Comparison of ENCODE assay signal across 28 mouse cellular contexts in the genomic region with DNA sequence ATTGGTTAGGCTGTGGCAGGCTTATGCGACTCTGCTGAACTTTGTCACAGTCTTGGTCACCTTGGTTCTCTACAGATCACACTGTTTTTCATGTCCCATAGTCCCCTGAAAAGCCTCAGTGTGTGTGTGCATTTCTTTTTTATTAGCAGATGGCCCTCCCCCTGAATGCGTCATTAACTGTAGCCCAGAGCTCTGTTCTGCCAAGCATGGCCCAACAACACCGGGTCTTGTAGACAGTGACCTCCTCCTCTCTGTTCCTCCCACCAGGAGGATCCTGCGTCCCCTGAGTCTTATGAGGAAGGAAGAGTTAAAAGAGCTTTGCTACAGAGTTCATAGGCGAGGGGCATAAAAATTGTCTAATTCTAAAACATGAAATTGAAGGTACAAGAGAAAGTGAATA.
DNase-seq lines count a peak whose midpoint lies in the region; ATAC-seq and TF ChIP-seq lines count a peak whose summit lies in the region.
"Had no signal": no experiment of that assay in that cellular context is flagged by ENCODE, and none has a peak within 500 bp of the region (broad histone marks: within the 10 kb centered on the region; RNA-seq: fewer than 3 reads in every experiment).

No protein-coding gene starts in this region.

- H3K4me1 ChIP-seq in kidney, embryonic 14.5 days (ENCODE audit: control insufficient read depth, insufficient read depth, low read length), result peaks cover 9% of the 10 kb centered on the region
- 0 out of 2 replicates have a peak, but pooled peaks cover 3% of the 10 kb centered on the region for H3K4me1 ChIP-seq in liver, postnatal 0 days (ENCODE audit: insufficient read depth)
- H3K4me1 ChIP-seq in intestine, embryonic 16.5 days (ENCODE audit: control insufficient read depth, insufficient read depth, low read length), result peaks cover 5% of the 10 kb centered on the region; the same call in 1 of the 2 replicates
- peaks cover 10% of the 10 kb centered on the region; the same call in 1 of the 2 replicates for H3K4me1 ChIP-seq in small intestine, adult 2 months (ENCODE audit: control insufficient read depth, insufficient read depth, insufficient read length, low read length)
- no peaks in the 10 kb centered on the region for H3K4me1 ChIP-seq in lung, postnatal 0 days (ENCODE audit: insufficient read depth, low read depth, low read length)
- H3K4me1 ChIP-seq: hindbrain, embryonic 13.5 days; megakaryocyte, embryonic 14.5 days had no signal

- H3K9me3 ChIP-seq in kidney, embryonic 14.5 days (ENCODE audit: control insufficient read depth, low read length), result no peaks in the 10 kb centered on the region
- H3K9me3 ChIP-seq in liver, postnatal 0 days (ENCODE audit: low read length), result no peaks in the 10 kb centered on the region
- H3K9me3 ChIP-seq in intestine, embryonic 16.5 days (ENCODE audit: control insufficient read depth, low read length), result no peaks in the 10 kb centered on the region
- H3K9me3 ChIP-seq in lung, postnatal 0 days (ENCODE audit: low read length), result no peaks in the 10 kb centered on the region
- H3K9me3 ChIP-seq: embryonic facial prominence, embryonic 10.5 days; embryonic facial prominence, embryonic 15.5 days; hindbrain, embryonic 13.5 days; limb, embryonic 12.5 days; megakaryocyte, embryonic 14.5 days had no signal

- peak; percentile 61; the same call in 1 of the 2 replicates for ATAC-seq in kidney, embryonic 14.5 days (ENCODE audit: low FRiP score, low TSS enrichment)
- peak; percentile 30; the same call in 1 of the 2 replicates for ATAC-seq in liver, postnatal 0 days
- peak; percentile 49 for ATAC-seq in intestine, embryonic 16.5 days
- no peak for ATAC-seq in lung, postnatal 0 days
- ATAC-seq: CD4-positive, CD25-positive, alpha-beta regulatory T cell, adult 4 months; forebrain, embryonic 14.5 days; midbrain, embryonic 16.5 days had no signal

- no peak overlapping the region for H3K4me2 ChIP-seq in kidney, embryonic 14.5 days (replicated peaks; ENCODE audit: low read depth, low read length)
- H3K4me2 ChIP-seq in liver, postnatal 0 days (ENCODE audit: low read depth, low read length), result no peak overlapping the region
- H3K4me2 ChIP-seq in intestine, embryonic 16.5 days (ENCODE audit: low read depth, low read length), result no peak overlapping the region
- no peak overlapping the region for H3K4me2 ChIP-seq in lung, postnatal 0 days (replicated peaks; ENCODE audit: low read depth, low read length)
- H3K4me2 ChIP-seq: embryonic facial prominence, embryonic 15.5 days; heart, embryonic 11.5 days; hindbrain, embryonic 13.5 days; limb, embryonic 12.5 days; liver, embryonic 11.5 days had no signal

- DNase-seq in kidney, postnatal 10 days, result no peak
- DNase-seq in liver, postnatal 0 days, result no peak
- DNase-seq in liver, result no peak
- no peak for DNase-seq in lung, postnatal 0 days (ENCODE audit: low spot score)
- DNase-seq: adrenal gland, postnatal 36 days; cerebellum, adult 18-20 months; cerebellum, postnatal 25 days; gastrocnemius, postnatal 25 days; heart, adult 11 months; heart, postnatal 4 days; lung, postnatal 4 days; right cerebral cortex, postnatal 25 days; spleen, adult 18-20 months; thymus, adult 2 months; thymus, postnatal 36 days had no signal

- no peaks in the 10 kb centered on the region for H3K36me3 ChIP-seq in kidney, embryonic 14.5 days (ENCODE audit: control insufficient read depth, insufficient read depth, low read length)
- H3K36me3 ChIP-seq in liver, postnatal 0 days (replicated peaks; ENCODE audit: insufficient read depth, low read length), result no peaks in the 10 kb centered on the region
- H3K36me3 ChIP-seq in intestine, embryonic 16.5 days (ENCODE audit: control insufficient read depth, insufficient read depth, low read length), result no peaks in the 10 kb centered on the region
- no peaks in the 10 kb centered on the region for H3K36me3 ChIP-seq in small intestine, adult 2 months (ENCODE audit: control insufficient read depth, insufficient read depth, low read length)
- no peaks in the 10 kb centered on the region for H3K36me3 ChIP-seq in lung, postnatal 0 days (ENCODE audit: insufficient read depth, low read length)
- H3K36me3 ChIP-seq: embryonic facial prominence, embryonic 10.5 days; embryonic facial prominence, embryonic 15.5 days; hindbrain, embryonic 13.5 days; limb, embryonic 12.5 days had no signal

- no peak for TF ChIP-seq CTCF in liver, postnatal 0 days (IDR thresholded peaks at IDR 0.05; ENCODE audit: low read depth)
- TF ChIP-seq CTCF in small intestine, adult 2 months (IDR thresholded peaks at IDR 0.05; ENCODE audit: extremely low read depth, insufficient read length, insufficient replicate concordance, low read depth, low read length), result no peak
- no peak for TF ChIP-seq CTCF in lung, postnatal 0 days (IDR thresholded peaks at IDR 0.05)

- peak overlapping the region; percentile 26; the same call in 1 of the 2 replicates for H3K27ac ChIP-seq in kidney, embryonic 14.5 days (ENCODE audit: low read depth, low read length)
- H3K27ac ChIP-seq in liver, postnatal 0 days (ENCODE audit: low read depth), result peak overlapping the region; percentile 77; the same call in 1 of the 2 replicates
- H3K27ac ChIP-seq in intestine, embryonic 16.5 days (ENCODE audit: low read length), result peak overlapping the region; percentile 88
- H3K27ac ChIP-seq in small intestine, adult 2 months (ENCODE audit: insufficient read depth, low read depth, low read length), result peak overlapping the region; percentile 93
- no peak overlapping the region for H3K27ac ChIP-seq in lung, postnatal 0 days (ENCODE audit: low read length)
- H3K27ac ChIP-seq: embryonic facial prominence, embryonic 10.5 days; embryonic facial prominence, embryonic 15.5 days; hindbrain, embryonic 13.5 days; limb, embryonic 12.5 days had no signal

- TF ChIP-seq EP300 in liver, postnatal 0 days (IDR thresholded peaks at IDR 0.05; ENCODE audit: low read depth), result no peak
- no peak for TF ChIP-seq EP300 in lung, postnatal 0 days (IDR thresholded peaks at IDR 0.05)

- no peak for TF ChIP-seq POLR2A in small intestine, adult 2 months (IDR thresholded peaks at IDR 0.05; ENCODE audit: low read depth, low read length)

- WGBS in kidney, embryonic 14.5 days, result 43% methylated on average over 5 of the region's 5 CpGs
- WGBS in liver, postnatal 0 days (ENCODE audit: insufficient replicate concordance), result 70% methylated on average over 5 of the region's 5 CpGs
- 64% methylated on average over 5 of the region's 5 CpGs for WGBS in intestine, embryonic 16.5 days
- WGBS in small intestine, adult 2 months, result 30% methylated on average over 5 of the region's 5 CpGs
- WGBS in lung, postnatal 0 days, result 82% methylated on average over 5 of the region's 5 CpGs

- H3K9ac ChIP-seq in kidney, embryonic 14.5 days (ENCODE audit: low read depth, low read length), result no peak overlapping the region
- no peak overlapping the region for H3K9ac ChIP-seq in liver, postnatal 0 days (replicated peaks)
- no peak overlapping the region for H3K9ac ChIP-seq in intestine, embryonic 16.5 days (ENCODE audit: low read depth, low read length)
- H3K9ac ChIP-seq in lung, postnatal 0 days (replicated peaks; ENCODE audit: low read depth), result no peak overlapping the region
- H3K9ac ChIP-seq: embryonic facial prominence, embryonic 15.5 days; hindbrain, embryonic 13.5 days; limb, embryonic 12.5 days had no signal

- no peaks in the 10 kb centered on the region for H3K27me3 ChIP-seq in kidney, embryonic 14.5 days (ENCODE audit: control insufficient read depth, insufficient read depth, low read length)
- H3K27me3 ChIP-seq in liver, postnatal 0 days (ENCODE audit: insufficient read depth, low read length), result no peaks in the 10 kb centered on the region
- no peaks in the 10 kb centered on the region for H3K27me3 ChIP-seq in intestine, embryonic 16.5 days (replicated peaks; ENCODE audit: control insufficient read depth, insufficient read depth, low read length)
- H3K27me3 ChIP-seq in small intestine, adult 2 months (ENCODE audit: control insufficient read depth, insufficient read depth, low read length), result no peaks in the 10 kb centered on the region
- H3K27me3 ChIP-seq in lung, postnatal 0 days (replicated peaks; ENCODE audit: insufficient read depth, low read length), result no peaks in the 10 kb centered on the region
- H3K27me3 ChIP-seq: embryonic facial prominence, embryonic 15.5 days; hindbrain, embryonic 13.5 days; limb, embryonic 12.5 days had no signal

- no peak overlapping the region for H3K4me3 ChIP-seq in kidney, embryonic 14.5 days (ENCODE audit: low read length)
- no peak overlapping the region for H3K4me3 ChIP-seq in liver, postnatal 0 days (ENCODE audit: low read depth, low read length)
- H3K4me3 ChIP-seq in intestine, embryonic 16.5 days (ENCODE audit: low read length), result no peak overlapping the region
- H3K4me3 ChIP-seq in small intestine, adult 2 months (ENCODE audit: low read depth, low read length), result no peak overlapping the region
- H3K4me3 ChIP-seq in lung, postnatal 0 days (ENCODE audit: low read depth, low read length), result no peak overlapping the region
- H3K4me3 ChIP-seq: embryonic facial prominence, embryonic 10.5 days; embryonic facial prominence, embryonic 15.5 days; hindbrain, embryonic 13.5 days; limb, embryonic 12.5 days; megakaryocyte, embryonic 14.5 days had no signal
